Mouse (Mus musculus) forebrain, embryonic 11.5 days (tissue): ENCODE results near the gene Hs6st1. TPM values are rescaled to one million over a fixed set of nuclear protein-coding genes. Genes with fewer than 3 reads are reported as not detected.

Experiments used
- ATAC-seq: fragments of 200-750 bp; cut with Nextera tagmentation; replicated peaks from 2 replicates; pipeline ENCODE4 v1.8.0; 2017; ENCODE audit warnings: moderate TSS enrichment; ENCODE audit not compliant: low FRiP score
- DNase-seq: peaks from one replicate; pipeline ENCODE4 v3.0.0-alpha.2; 2017; ENCODE audit warnings: low spot score
- H3K27ac ChIP-seq: fragments of 300-500 bp; sonication (generic); 2 replicates; pipeline ENCODE4 v1.5.1; 2014; ENCODE audit warnings: low read depth, low read length
- H3K27me3 ChIP-seq: fragments of 300-500 bp; sonication (generic); 2 replicates; pipeline ENCODE4 v1.6.1; 2014; ENCODE audit warnings: mild to moderate bottlenecking, low read length, mixed read lengths; ENCODE audit not compliant: control insufficient read depth, insufficient read depth
- H3K36me3 ChIP-seq: fragments of 300-500 bp; sonication (generic); 2 replicates; pipeline ENCODE4 v1.6.1; 2014; ENCODE audit warnings: mild to moderate bottlenecking, low read length, moderate library complexity, mixed read lengths; ENCODE audit not compliant: control insufficient read depth, insufficient read depth
- H3K4me1 ChIP-seq: fragments of 300-500 bp; sonication (generic); replicated peaks from 2 replicates; pipeline ENCODE4 v1.6.1; 2014; ENCODE audit warnings: low read length, mixed read lengths; ENCODE audit not compliant: control insufficient read depth, insufficient read depth
- H3K4me2 ChIP-seq: fragments of 300-500 bp; sonication (generic); 2 replicates; pipeline ENCODE4 v1.6.1; 2014; ENCODE audit warnings: low read depth, mild to moderate bottlenecking, low read length, moderate library complexity, mixed read lengths; ENCODE audit not compliant: severe bottlenecking
- H3K4me3 ChIP-seq: fragments of 300-500 bp; sonication (generic); 2 replicates; pipeline ENCODE4 v1.5.1; 2014; ENCODE audit warnings: low read depth, low read length
- H3K9ac ChIP-seq: fragments of 300-500 bp; sonication (generic); 2 replicates; pipeline ENCODE4 v1.6.1; 2014; ENCODE audit warnings: low read length
- H3K9me3 ChIP-seq: fragments of 300-500 bp; sonication (generic); 2 replicates; pipeline ENCODE4 v1.6.1; 2016; ENCODE audit warnings: low read length, mixed read lengths; ENCODE audit not compliant: control insufficient read depth
- WGBS: fragments of 180-500 bp; shearing (Covaris S2); extraction: QIAGEN DNeasy Blood & Tissue Kit; methylation state at CpG from one replicate; pipeline ENCODE4 v1.1.7; 2014; 5-methylcytosine and 5-hydroxymethylcytosine counted together
- polyA plus RNA-seq: library from polyadenylated mRNA; unstranded; fragments of >200 nt; fragmentation: Nextera tagmentation; extraction: Ambion mirVana; gene quantifications from 2 replicates; pipeline ENCODE4 v1.2.1, GENCODE M21; 2014

The Hs6st1 gene
- polyA plus RNA-seq, 1 experiment from 2014 or later, result 14.9 TPM

- no peak overlapping the region for H3K9ac ChIP-seq
- no peak overlapping the region for H3K4me3 ChIP-seq
- DNase-seq (no peak), ATAC-seq (no peak)
- no peaks in the 10 kb centered on the region for H3K27me3 ChIP-seq
- no peak overlapping the region for H3K27ac ChIP-seq
- H3K36me3 ChIP-seq, result no peaks in the 10 kb centered on the region
- no peaks in the 10 kb centered on the region for H3K4me1 ChIP-seq
- H3K9me3 ChIP-seq, result no peaks in the 10 kb centered on the region
- no peak overlapping the region for H3K4me2 ChIP-seq
- 85% methylated on average over 8 of the region's 8 CpGs for WGBS
Observed at GRCm38 (mm10) chr1:36113670-36114069, 45.5 kb downstream of the Hs6st1 start.

GRCm38 (mm10) chr1:36114844-36115243 lies 46.6 kb downstream of the Hs6st1 start:
- Histone ChIP-seq H3K36me3 (no peaks in the 10 kb centered on the region), H3K9ac (no peak overlapping the region), H3K27ac (no peak overlapping the region), H3K9me3 (no peaks in the 10 kb centered on the region), H3K4me2 (no peak overlapping the region), H3K27me3 (no peaks in the 10 kb centered on the region), H3K4me1 (no peaks in the 10 kb centered on the region), H3K4me3 (no peak overlapping the region)
- ATAC-seq, result no peak
- 82% methylated on average over 3 of the region's 3 CpGs for WGBS
- DNase-seq, result no peak

GRCm38 (mm10) chr1:36116488-36116887 lies 48.3 kb downstream of the Hs6st1 start:
- no peak for DNase-seq
- Histone ChIP-seq H3K4me1 (no peaks in the 10 kb centered on the region), H3K4me2 (no peak overlapping the region), H3K27ac (no peak overlapping the region), H3K9me3 (no peaks in the 10 kb centered on the region), H3K4me3 (no peak overlapping the region), H3K9ac (no peak overlapping the region), H3K27me3 (no peaks in the 10 kb centered on the region), H3K36me3 (no peaks in the 10 kb centered on the region)
- 82% methylated on average over 5 of the region's 5 CpGs for WGBS
- no peak for ATAC-seq

- H3K36me3 ChIP-seq, result no peaks in the 10 kb centered on the region
- H3K4me3 ChIP-seq, result no peak overlapping the region
- no peak overlapping the region for H3K9ac ChIP-seq
- H3K4me2 ChIP-seq, result no peak overlapping the region
- no peak overlapping the region for H3K27ac ChIP-seq
- DNase-seq (no peak), ATAC-seq (no peak)
- H3K9me3 ChIP-seq, result no peaks in the 10 kb centered on the region
- WGBS, result 80% methylated on average over 9 of the region's 9 CpGs
- H3K4me1 ChIP-seq, result no peaks in the 10 kb centered on the region
- no peaks in the 10 kb centered on the region for H3K27me3 ChIP-seq
Observed at GRCm38 (mm10) chr1:36118061-36118685, 50.0 kb downstream of the Hs6st1 start.

GRCm38 (mm10) chr1:36118958-36119357 lies 50.8 kb downstream of the Hs6st1 start:
- no peaks in the 10 kb centered on the region for H3K36me3 ChIP-seq

GRCm38 (mm10) chr1:36119426-36119825 lies 51.2 kb downstream of the Hs6st1 start:
- WGBS, result 88% methylated on average over 4 of the region's 4 CpGs
- Histone ChIP-seq H3K9ac (no peak overlapping the region), H3K9me3 (no peaks in the 10 kb centered on the region), H3K27ac (no peak overlapping the region), H3K4me3 (no peak overlapping the region), H3K27me3 (no peaks in the 10 kb centered on the region), H3K4me1 (no peaks in the 10 kb centered on the region), H3K4me2 (no peak overlapping the region), H3K36me3 (no peaks in the 10 kb centered on the region)
- ATAC-seq, result no peak
- DNase-seq, result no peak

More at GRCm38 (mm10) chr1:36118958-36119357, 50.8 kb downstream of the Hs6st1 start:
- Histone ChIP-seq H3K27me3 (no peaks in the 10 kb centered on the region), H3K9me3 (no peaks in the 10 kb centered on the region), H3K4me2 (no peak overlapping the region), H3K4me1 (no peaks in the 10 kb centered on the region), H3K27ac (no peak overlapping the region), H3K9ac (no peak overlapping the region), H3K4me3 (no peak overlapping the region)
- ATAC-seq (no peak), DNase-seq (no peak)
- 87% methylated on average over 3 of the region's 3 CpGs for WGBS

- no peak overlapping the region for H3K27ac ChIP-seq
- DNase-seq (no peak), ATAC-seq (no peak)
- no peaks in the 10 kb centered on the region for H3K4me1 ChIP-seq
- no peaks in the 10 kb centered on the region for H3K9me3 ChIP-seq
- H3K4me2 ChIP-seq, result no peak overlapping the region
- H3K27me3 ChIP-seq, result no peaks in the 10 kb centered on the region
- H3K4me3 ChIP-seq, result no peak overlapping the region
- no peaks in the 10 kb centered on the region for H3K36me3 ChIP-seq
- H3K9ac ChIP-seq, result no peak overlapping the region
- 82% methylated on average over 8 of the region's 8 CpGs for WGBS
Observed at GRCm38 (mm10) chr1:36121172-36121571, 53.0 kb downstream of the Hs6st1 start.

GRCm38 (mm10) chr1:36125076-36125475 lies 56.9 kb downstream of the Hs6st1 start:
- DNase-seq (no peak), ATAC-seq (no peak)
- Histone ChIP-seq H3K4me3 (no peak overlapping the region), H3K9me3 (no peaks in the 10 kb centered on the region), H3K4me1 (no peaks in the 10 kb centered on the region), H3K36me3 (no peaks in the 10 kb centered on the region), H3K9ac (no peak overlapping the region), H3K4me2 (no peak overlapping the region), H3K27ac (no peak overlapping the region), H3K27me3 (no peaks in the 10 kb centered on the region)
- 85% methylated on average over 7 of the region's 7 CpGs for WGBS

GRCm38 (mm10) chr1:36129126-36129525 lies 60.9 kb downstream of the Hs6st1 start:
- H3K9ac ChIP-seq, result no peak overlapping the region
- no peak overlapping the region for H3K4me2 ChIP-seq
- no peaks in the 10 kb centered on the region for H3K9me3 ChIP-seq
- H3K4me1 ChIP-seq, result no peaks in the 10 kb centered on the region
- 80% methylated on average over 4 of the region's 4 CpGs for WGBS
- DNase-seq (no peak), ATAC-seq (no peak)
- no peaks in the 10 kb centered on the region for H3K27me3 ChIP-seq
- H3K36me3 ChIP-seq, result no peaks in the 10 kb centered on the region
- H3K4me3 ChIP-seq, result no peak overlapping the region
- no peak overlapping the region for H3K27ac ChIP-seq
